Mouse (Mus musculus) embryonic facial prominence, embryonic 10.5 days (tissue): ENCODE data around the gene Tmbim7. TPM values are rescaled to one million over a fixed set of nuclear protein-coding genes. Genes with fewer than 3 reads are reported as not detected.

ENCODE experiments used
- microRNA-seq: library from miRNA; unstranded; fragments of <30 nt; microRNA quantifications from one replicate; pipeline ENCODE4, GENCODE M21; 2017
- polyA plus RNA-seq: library from polyadenylated mRNA; unstranded; fragments of >200 nt; fragmentation: Nextera tagmentation; extraction: Ambion mirVana; gene quantifications from 2 replicates; pipeline ENCODE4 v1.2.1, GENCODE M21; 2016

Tmbim7 gene
- polyA plus RNA-seq, 1 experiment from 2014 or later = not detected

Small RNA genes lying within 50 kb of the gene (microRNA-seq; reads per million reads assigned to microRNA genes)
- not detected for gene Gm22926
- gene Gm26238 = not detected

Other genes starting within 250 kb of the Tmbim7 start
- gene Fam133b, start 107.3 kb upstream of the Tmbim7 start, polyA plus RNA-seq = 34.6 and 38.0 TPM in 2 replicates
- gene 1700109H08Rik, start 79.6 kb upstream of the Tmbim7 start, polyA plus RNA-seq = 3.9 and 4.0 TPM in 2 replicates
- gene Pex1, start 55.1 kb upstream of the Tmbim7 start, polyA plus RNA-seq = 13.5 TPM in 2 replicates
- gene Rbm48, start 54.6 kb upstream of the Tmbim7 start, polyA plus RNA-seq = 11.9 and 15.6 TPM in 2 replicates
- gene Gatad1, start 6.0 kb downstream of the Tmbim7 start, polyA plus RNA-seq = 70.3 and 72.5 TPM in 2 replicates
- gene Ankib1, start 151.7 kb downstream of the Tmbim7 start, polyA plus RNA-seq = 9.2 and 9.3 TPM in 2 replicates
- gene Krit1, start 152.0 kb downstream of the Tmbim7 start, polyA plus RNA-seq = 57.1 and 57.8 TPM in 2 replicates
- gene Lrrd1, start 194.0 kb downstream of the Tmbim7 start, polyA plus RNA-seq = 0.07 TPM in 1 of 2 replicates, not detected in the other
- 8.6 and 10.8 TPM in 2 replicates for gene Mterf1a, start 242.8 kb downstream of the Tmbim7 start, polyA plus RNA-seq